Comparison of ENCODE assay signal across 8 mouse cellular contexts in genomic region chr5:30959966-30960501, GRCm38 (mm10). TPM values are rescaled to one million over a fixed set of nuclear protein-coding genes. Genes with fewer than 3 reads are reported as not detected.
DNase-seq lines count a peak whose midpoint lies in the region; ATAC-seq and TF ChIP-seq lines count a peak whose summit lies in the region.

TSS of gene Preb (minus strand) at chr5:30960361.

- peaks cover 21% of the 10 kb centered on the region for H3K36me3 ChIP-seq in ES-Bruce4 (ENCODE audit: control insufficient read depth, insufficient read depth, low read length, poor library complexity, severe bottlenecking)
- H3K36me3 ChIP-seq in forebrain, embryonic 14.5 days (ENCODE audit: control insufficient read depth, insufficient read depth, low read length): peaks cover 26% of the 10 kb centered on the region
- peaks cover 23% of the 10 kb centered on the region for H3K36me3 ChIP-seq in neural tube, embryonic 15.5 days

- H3K4me1 ChIP-seq in ES-Bruce4 (ENCODE audit: control insufficient read depth, insufficient read depth, low read length): no peaks in the 10 kb centered on the region
- peaks cover 22% of the 10 kb centered on the region for H3K4me1 ChIP-seq in forebrain, embryonic 14.5 days (ENCODE audit: control insufficient read depth, insufficient read depth, low read length)
- peaks cover 29% of the 10 kb centered on the region for H3K4me1 ChIP-seq in neural tube, embryonic 15.5 days

- intact Hi-C loops in heart, postnatal 14 days (cut with DNase I): loop anchor here (2.0 to 5.0 kb wide), 2 partner anchors 38 to 89 kb away; partner anchors contain the start of genes Atraid, Khk and Slc5a6

- H3K9ac ChIP-seq in ES-Bruce4 (ENCODE audit: low read depth, poor library complexity, severe bottlenecking): peak within 1 kb of the TSS; percentile 83
- peak within 1 kb of the TSS; percentile 91 for H3K9ac ChIP-seq in forebrain, embryonic 14.5 days (ENCODE audit: low read length)
- peak within 1 kb of the TSS; percentile 85 for H3K9ac ChIP-seq in neural tube, embryonic 15.5 days (replicated peaks)

- no peaks in the 10 kb centered on the region for H3K27me3 ChIP-seq in ES-Bruce4 (ENCODE audit: control insufficient read depth, insufficient read depth, low read length, poor library complexity, severe bottlenecking)
- no peaks in the 10 kb centered on the region for H3K27me3 ChIP-seq in forebrain, embryonic 14.5 days (replicated peaks; ENCODE audit: control insufficient read depth, insufficient read depth, low read length)
- peaks cover 4% of the 10 kb centered on the region for H3K27me3 ChIP-seq in neural tube, embryonic 15.5 days (replicated peaks)

- H3K4me2 ChIP-seq in forebrain, embryonic 14.5 days (ENCODE audit: low read length): peak within 1 kb of the TSS; percentile 89
- peak within 1 kb of the TSS; percentile 75 for H3K4me2 ChIP-seq in neural tube, embryonic 15.5 days

- H3K4me3 ChIP-seq in ES-Bruce4 (ENCODE audit: low read depth, low read length): peak within 1 kb of the TSS; percentile 88
- peak within 1 kb of the TSS; percentile 87 for H3K4me3 ChIP-seq in forebrain, embryonic 14.5 days (ENCODE audit: low read depth, low read length)
- peak within 1 kb of the TSS; percentile 90 for H3K4me3 ChIP-seq in neural tube, embryonic 15.5 days (replicated peaks)

- peak; percentile 95 for ATAC-seq in cerebellum, adult (ENCODE audit: insufficient number of reproducible peaks, low FRiP score, low TSS enrichment)
- ATAC-seq in forebrain, embryonic 14.5 days: peak; percentile 98
- ATAC-seq in neural tube, embryonic 15.5 days (ENCODE audit: low FRiP score): peak; percentile 96

- no peak within 1 kb of the TSS for H3K27ac ChIP-seq in ES-Bruce4 (ENCODE audit: insufficient read depth, low read length)
- H3K27ac ChIP-seq in forebrain, embryonic 14.5 days (ENCODE audit: low read depth, low read length): peak within 1 kb of the TSS; percentile 82
- H3K27ac ChIP-seq in neural tube, embryonic 15.5 days (replicated peaks): peak within 1 kb of the TSS; percentile 90

- no peak for TF ChIP-seq CTCF in ES-Bruce4 (IDR thresholded peaks at IDR 0.05; ENCODE audit: low read depth, low read length)

- no peak for TF ChIP-seq EP300 in ES-Bruce4 (IDR thresholded peaks at IDR 0.05; ENCODE audit: insufficient read depth, low read depth, low read length)

- H3K9me3 ChIP-seq in ES-Bruce4 (replicated peaks; ENCODE audit: control insufficient read depth, insufficient read depth, low read length, poor library complexity, severe bottlenecking): no peaks in the 10 kb centered on the region
- H3K9me3 ChIP-seq in forebrain, embryonic 14.5 days (replicated peaks; ENCODE audit: control insufficient read depth, low read length): no peaks in the 10 kb centered on the region
- H3K9me3 ChIP-seq in neural tube, embryonic 15.5 days (replicated peaks): no peaks in the 10 kb centered on the region

- TF ChIP-seq POLR2A in ES-Bruce4 (IDR thresholded peaks at IDR 0.05; ENCODE audit: insufficient read depth, low read length): peak; percentile 62

- DNase-seq in forebrain, embryonic 14.5 days (ENCODE audit: low spot score): peak; percentile 99
- DNase-seq in heart, postnatal 14 days: peak; percentile 99
- peak; percentile 98 for DNase-seq in layer of hippocampus, adult 11-12 months (ENCODE audit: low spot score)
- peak; percentile 97 to 98 for DNase-seq in lung, adult 18-20 months
- peak; percentile 97 for DNase-seq in testis, postnatal 14 days (ENCODE audit: low spot score)

- WGBS in forebrain, embryonic 14.5 days: under 1% methylated on average over 56 of the region's 56 CpGs
- under 1% methylated on average over 56 of the region's 56 CpGs for WGBS in neural tube, embryonic 15.5 days

RNA-seq across cellular contexts. Expression of gene Preb, which starts in this region (rescaled TPM):
- polyA plus RNA-seq in ES-Bruce4 (2011; ENCODE audit: insufficient read depth, insufficient read length, low read depth, missing spikeins): 71.0 and 84.4 TPM in 2 replicates
- 79.3 and 92.0 TPM in 2 replicates for polyA plus RNA-seq in forebrain, embryonic 14.5 days (2014; fragmentation: Nextera tagmentation; extraction: Ambion mirVana)
- total RNA-seq in heart, postnatal 14 days (2021): 10 to 100 TPM; 74.1 to 79.3 TPM
- polyA plus RNA-seq in neural tube, embryonic 15.5 days (2015; fragmentation: Nextera tagmentation; extraction: Ambion mirVana): 124 and 125 TPM in 2 replicates
